Comparison of ENCODE assay signal across 8 mouse cellular contexts in the genomic region with DNA sequence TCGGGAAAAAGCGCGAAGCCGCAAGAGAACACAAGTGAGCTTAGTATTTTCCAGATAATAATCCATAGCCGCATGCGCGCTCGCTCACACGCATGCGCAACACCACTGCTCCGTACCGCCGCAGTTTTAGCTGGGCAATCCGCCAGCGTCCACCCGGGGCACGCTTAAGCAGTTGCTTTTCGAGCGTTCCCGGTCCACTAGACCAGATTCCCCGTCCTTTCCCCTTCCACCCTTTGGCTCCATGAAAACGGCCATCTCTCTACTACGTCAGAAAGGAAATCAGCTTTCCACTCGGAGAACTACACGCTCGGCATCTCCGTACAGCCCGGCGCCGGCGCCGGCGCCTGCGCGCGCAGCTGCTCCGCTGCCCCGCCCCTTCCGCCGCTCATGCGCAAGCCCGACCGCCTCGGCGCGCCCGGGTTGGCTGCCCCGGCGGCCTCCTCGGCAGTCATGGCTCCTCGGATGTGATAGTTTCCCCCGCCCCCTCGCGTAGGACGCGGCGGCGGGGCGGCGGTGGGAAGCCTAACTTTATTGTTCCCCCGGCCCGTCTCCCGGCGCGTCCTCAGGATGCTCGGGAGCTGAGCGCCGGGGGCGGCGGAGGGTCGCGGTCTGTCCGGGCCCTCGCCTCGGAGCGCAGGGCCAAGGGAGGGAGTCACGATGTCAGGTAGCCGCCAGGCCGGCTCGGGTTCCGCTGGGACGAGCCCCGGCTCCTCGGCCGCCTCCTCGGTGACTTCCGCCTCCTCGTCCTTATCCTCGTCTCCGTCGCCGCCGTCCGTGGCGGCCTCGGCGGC. TPM values are rescaled to one million over a fixed set of nuclear protein-coding genes. Genes with fewer than 3 reads are reported as not detected.
DNase-seq lines count a peak whose midpoint lies in the region; ATAC-seq and TF ChIP-seq lines count a peak whose summit lies in the region.
"Not testable (repeated sequence)": the region's sequence is repeated elsewhere in the genome, so short reads cannot be mapped to it uniquely, and the experiment has no call there.

Gene Cop1, plus strand, starts transcription at position 540 of the 791 bp plus-strand sequence.

- TF ChIP-seq POLR2A in MEL (IDR thresholded peaks at IDR 0.05; ENCODE audit: control insufficient read depth in 1 of 2, insufficient read depth in 1 of 2, low read depth in 1 of 2, low read length in 2 of 2, poor library complexity in 1 of 2) = peak; percentile 75 to 96
- peak; percentile 96; the same call in 1 of the 2 replicates for TF ChIP-seq POLR2A in cerebellum, adult 2 months (IDR thresholded peaks at IDR 0.05; ENCODE audit: borderline replicate concordance, insufficient read depth, low read length)

- TF ChIP-seq EP300 in MEL (IDR thresholded peaks at IDR 0.05; ENCODE audit: low read depth in 1 of 2, low read length in 2 of 2) = not testable (repeated sequence)

- ATAC-seq in hematopoietic stem cell, adult 5-6 weeks (replicated peaks in 1 of 2; ENCODE audit: insufficient read depth in 1 of 2, low FRiP score in 2 of 2, low TSS enrichment in 1 of 2, low read depth in 1 of 2, poor library complexity in 2 of 2, severe bottlenecking in 2 of 2) = peak; percentile 82 to 92
- ATAC-seq in lung, embryonic 16.5 days (ENCODE audit: low read depth) = peak; percentile 99

- H3K27me3 ChIP-seq in MEL (ENCODE audit: control insufficient read depth in 1 of 2, insufficient read depth in 2 of 2, low read length in 2 of 2); cerebellum, adult 2 months (ENCODE audit: control insufficient read depth, insufficient read depth, low read length); lung, embryonic 16.5 days (ENCODE audit: control insufficient read depth, insufficient read depth, low read depth, low read length): not testable (repeated sequence)

- peak within 1 kb of the TSS; percentile 94 for H3K27ac ChIP-seq in MEL (ENCODE audit: control insufficient read depth, low read depth, low read length)
- H3K27ac ChIP-seq in cerebellum, adult 2 months (ENCODE audit: insufficient read depth, low read length) = peak within 1 kb of the TSS; percentile 75
- H3K27ac ChIP-seq in lung, embryonic 16.5 days (ENCODE audit: low read length) = peak within 1 kb of the TSS; percentile 97

- peaks cover 0 to 31% of the 10 kb centered on the region in 2 experiments; a peak in 3 of 4 replicates for H3K36me3 ChIP-seq in MEL (ENCODE audit: control insufficient read depth in 1 of 2, insufficient read depth in 2 of 2, low read length in 2 of 2)
- not testable (repeated sequence) for H3K36me3 ChIP-seq in lung, embryonic 16.5 days (ENCODE audit: control insufficient read depth, insufficient read depth, low read length)

- peaks cover 10 to 14% of the 10 kb centered on the region in 2 experiments for H3K4me1 ChIP-seq in MEL (ENCODE audit: control insufficient read depth in 1 of 2, insufficient read depth in 2 of 2, low read length in 2 of 2)
- not testable (repeated sequence) for H3K4me1 ChIP-seq in cerebellum, adult 2 months (ENCODE audit: control insufficient read depth, insufficient read depth, low read length); lung, embryonic 16.5 days (replicated peaks; ENCODE audit: control insufficient read depth, insufficient read depth, low read length)

- H3K9me3 ChIP-seq in MEL (replicated peaks; ENCODE audit: insufficient read depth, low read length); lung, embryonic 16.5 days (ENCODE audit: control insufficient read depth, low read length): not testable (repeated sequence)

- WGBS in cerebellum, adult 2 months = under 1% methylated on average over 81 of the region's 97 CpGs
- WGBS in lung, embryonic 16.5 days = under 1% methylated on average over 71 of the region's 97 CpGs

- peak within 1 kb of the TSS; percentile 72 to 98 for H3K4me3 ChIP-seq in MEL (ENCODE audit: control insufficient read depth in 1 of 2, insufficient read depth in 1 of 2, low read depth in 2 of 2, low read length in 2 of 2)
- H3K4me3 ChIP-seq in cerebellum, adult 2 months (replicated peaks; ENCODE audit: insufficient read depth, low read depth, low read length) = peak within 1 kb of the TSS; percentile 93
- peak within 1 kb of the TSS; percentile 59 for H3K4me3 ChIP-seq in lung, embryonic 16.5 days (ENCODE audit: low read length)

- not testable (repeated sequence) for TF ChIP-seq RAD21 in MEL (IDR thresholded peaks at IDR 0.05; ENCODE audit: low read depth, low read length)

- not testable (repeated sequence) for TF ChIP-seq CTCF in MEL (IDR thresholded peaks at IDR 0.05 in 2 of 3, conservative IDR thresholded peaks at IDR 0.05 in 1 of 3; ENCODE audit: control insufficient read depth in 1 of 3, insufficient read depth in 1 of 3, low read depth in 2 of 3, low read length in 3 of 3, poor library complexity in 1 of 3, severe bottlenecking in 1 of 3); cerebellum, adult 2 months (IDR thresholded peaks at IDR 0.05; ENCODE audit: borderline replicate concordance, insufficient read depth, low read depth, low read length)

- DNase-seq in MEL (ENCODE audit: low read depth, low spot score) = peak; percentile 93
- DNase-seq in cerebellum, adult 2 months = peak; percentile 93 to 94
- peak; percentile 90 for DNase-seq in forelimb bud, embryonic 11.5 days (ENCODE audit: low read depth, low spot score)
- DNase-seq in layer of hippocampus, adult 9-10 months (ENCODE audit: low spot score) = peak; percentile 87
- peak; percentile 88 for DNase-seq in ovary, postnatal 10 days (ENCODE audit: low spot score)
- DNase-seq in thymus, postnatal 10 days (ENCODE audit: low spot score in 2 of 2) = peak; percentile 87 to 90

- peaks cover 25% of the 10 kb centered on the region for H3K79me2 ChIP-seq in MEL (ENCODE audit: control insufficient read depth, insufficient read depth, low read length, poor library complexity)

- peak within 1 kb of the TSS; percentile 93 for H3K9ac ChIP-seq in MEL (ENCODE audit: control insufficient read depth, low read depth, low read length, poor library complexity, severe bottlenecking)
- peak within 1 kb of the TSS; percentile 80 for H3K9ac ChIP-seq in lung, embryonic 16.5 days (ENCODE audit: low read length)

- peak within 1 kb of the TSS; percentile 69 for H3K4me2 ChIP-seq in lung, embryonic 16.5 days (ENCODE audit: low read depth, low read length)

TF ChIP-seq in MEL, 35 proteins besides CTCF, POLR2A, EP300 and RAD21:
- TF ChIP-seq MXI1 (IDR thresholded peaks at IDR 0.05; ENCODE audit: low read depth, low read length) = peak; percentile 57
- TF ChIP-seq ZMIZ1 (IDR thresholded peaks at IDR 0.05; ENCODE audit: low read depth, low read length) = peak; percentile 74
- peak; percentile 98 for TF ChIP-seq NELFE (IDR thresholded peaks at IDR 0.05; ENCODE audit: low read depth, low read length)
- peak; percentile 46 for TF ChIP-seq RCOR1 (IDR thresholded peaks at IDR 0.05; ENCODE audit: low read depth, low read length)
- peak; percentile 32 for TF ChIP-seq TCF12 (IDR thresholded peaks at IDR 0.05; ENCODE audit: low read depth, low read length)
- peak; percentile 62 for TF ChIP-seq HCFC1 (IDR thresholded peaks at IDR 0.05; ENCODE audit: low read depth, low read length)
- TF ChIP-seq GATA1 (IDR thresholded peaks at IDR 0.05; ENCODE audit: low read depth, low read length) = peak; percentile 33; the same call in 1 of the 2 replicates
- TF ChIP-seq TBP (IDR thresholded peaks at IDR 0.05; ENCODE audit: low read depth, low read length) = peak; percentile 83
- TF ChIP-seq ETS1 (IDR thresholded peaks at IDR 0.05; ENCODE audit: low read depth, low read length) = peak; percentile 46; the same call in 1 of the 2 replicates
- peak; percentile 86 for TF ChIP-seq MAX (IDR thresholded peaks at IDR 0.05; ENCODE audit: low read length)
- TF ChIP-seq MYC (IDR thresholded peaks at IDR 0.05; ENCODE audit: low read depth, low read length) = peak; percentile 78
- TF ChIP-seq POLR2AphosphoS2 (IDR thresholded peaks at IDR 0.05; ENCODE audit: low read length) = peak; percentile 92
- peak; percentile 80 for TF ChIP-seq NRF1 (IDR thresholded peaks at IDR 0.05; ENCODE audit: insufficient read depth, low read depth, low read length, poor library complexity, severe bottlenecking)
TF ChIP-seq in MEL: peak in this region for 13; not testable (repeated sequence) for 22.

RNA-seq across cellular contexts. Expression of gene Cop1, which starts in this region (rescaled TPM):
- total RNA-seq in MEL (2012; rRNA removed) = 95.1 and 98.4 TPM in 2 replicates
- 10 to 100 TPM; 28.3 to 83.8 TPM for polyA plus RNA-seq in MEL (2012; ENCODE audit: insufficient read depth in 1 of 2, insufficient read length in 2 of 2, low read depth in 1 of 2, low replicate concordance in 2 of 2, missing spikeins in 1 of 2)
- 78.3 and 85.0 TPM in 2 replicates for polyA plus RNA-seq in cerebellum, adult 2 months (2012; rRNA removed)
- total RNA-seq in hematopoietic stem cell, adult 5-6 weeks (2017) = 124 and 163 TPM in 2 replicates
- 12.7 and 16.4 TPM in 2 replicates for polyA plus RNA-seq in lung, embryonic 16.5 days (2015; fragmentation: Nextera tagmentation; extraction: Ambion mirVana)

Comparison
In these comparisons a context has a peak if more than half of its experiments do, and no peak if none do; other contexts are left out.
1. Peak in every context shown above with its lines: DNase-seq, ATAC-seq, H3K4me3 ChIP-seq and H3K27ac ChIP-seq.